Mouse (Mus musculus): ENCODE measurements around the gene Cd63. TPM values are rescaled to one million over a fixed set of nuclear protein-coding genes. Genes with fewer than 3 reads are reported as not detected.
A peak's percentile ranks its signal among the peaks of the same experiment; 100 is the strongest.

Cd63 gene
- total RNA-seq (2021): 100 to 1,000 TPM; 304 to 317 TPM
- long read RNA-seq, experiment 1, transcript Cd63-201 (8 exons, 1,063 nt): major isoform, 307 of 327 reads
- long read RNA-seq, experiment 1, partial matches to known transcripts: 15 of 327 reads
- long read RNA-seq, experiment 1, other reads (novel, unspliced or antisense): 4 of 327 reads
- long read RNA-seq, experiment 2, transcript Cd63-201 (8 exons, 1,063 nt): major isoform, 290 of 323 reads
- long read RNA-seq, experiment 2, partial matches to known transcripts: 22 of 323 reads
- long read RNA-seq, experiment 2, other reads (novel, unspliced or antisense): 5 of 323 reads

DNA sequence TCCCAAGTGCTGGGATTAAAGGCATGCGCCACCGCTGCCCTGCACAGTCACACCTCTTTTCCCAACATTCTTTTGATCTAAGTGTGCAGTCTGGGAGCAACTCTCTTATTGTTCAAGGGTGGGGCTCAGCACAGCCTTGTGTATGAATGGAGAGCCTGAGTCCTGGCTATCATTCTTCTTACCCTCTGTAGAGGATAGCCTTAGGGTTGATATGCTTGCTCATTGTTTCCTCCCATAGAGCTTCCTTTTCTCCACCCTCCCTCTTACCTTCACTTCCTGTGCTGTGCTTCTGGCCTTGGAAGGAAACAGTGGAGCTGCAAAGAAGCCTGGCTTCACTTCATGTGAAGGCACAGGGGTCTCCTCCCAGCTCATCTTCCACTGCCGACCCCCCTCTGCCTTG, at the start of gene Cd63:
Cd63 (plus strand) TSS at position 292 of the 400 bp plus-strand sequence.
- DNase-seq (ENCODE audit: low spot score in 2 of 2): no peak

DNA sequence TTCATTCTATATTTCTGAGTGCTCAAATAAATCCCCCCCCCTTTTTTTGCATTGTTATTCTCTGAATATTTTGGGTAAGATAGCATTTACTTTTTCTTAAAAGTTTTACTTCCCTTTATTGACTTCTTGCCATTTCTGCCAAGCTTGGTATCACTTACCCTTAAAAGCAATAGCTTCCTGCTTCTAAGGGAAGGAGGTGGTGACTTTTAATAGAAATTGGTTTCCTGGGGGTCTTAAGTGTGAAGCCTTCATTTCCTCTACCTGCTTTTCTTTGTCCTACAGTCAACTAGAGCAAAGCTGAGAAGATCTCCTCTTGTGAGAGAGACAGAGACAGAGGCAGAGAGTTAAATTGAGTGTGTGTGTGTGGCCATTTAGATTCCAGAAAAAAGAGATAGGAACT, 39.6 kb upstream of the Cd63 start:
- DNase-seq (ENCODE audit: low spot score in 2 of 2): no peak

DNA sequence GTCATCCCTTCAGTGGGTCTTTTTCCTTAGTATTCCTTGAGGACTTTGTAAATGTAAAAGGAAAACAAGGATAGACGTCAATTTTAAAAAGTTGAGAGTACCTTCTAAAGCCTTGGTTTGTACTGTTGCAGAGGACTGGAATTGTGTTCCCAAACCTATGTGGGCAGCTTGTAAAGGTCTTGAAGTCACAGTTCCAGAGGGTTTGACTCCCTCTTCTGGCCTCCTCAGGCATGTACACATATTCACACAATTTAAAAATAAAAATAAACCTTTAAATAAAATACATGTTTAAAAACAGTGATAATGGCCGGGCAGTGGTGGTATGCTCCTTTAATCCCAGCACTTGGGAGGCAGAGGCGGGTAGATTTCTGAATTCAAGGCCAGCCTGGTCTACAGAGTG, 34.7 kb upstream of the Cd63 start:
- no peak for DNase-seq (ENCODE audit: low spot score in 2 of 2)

DNA sequence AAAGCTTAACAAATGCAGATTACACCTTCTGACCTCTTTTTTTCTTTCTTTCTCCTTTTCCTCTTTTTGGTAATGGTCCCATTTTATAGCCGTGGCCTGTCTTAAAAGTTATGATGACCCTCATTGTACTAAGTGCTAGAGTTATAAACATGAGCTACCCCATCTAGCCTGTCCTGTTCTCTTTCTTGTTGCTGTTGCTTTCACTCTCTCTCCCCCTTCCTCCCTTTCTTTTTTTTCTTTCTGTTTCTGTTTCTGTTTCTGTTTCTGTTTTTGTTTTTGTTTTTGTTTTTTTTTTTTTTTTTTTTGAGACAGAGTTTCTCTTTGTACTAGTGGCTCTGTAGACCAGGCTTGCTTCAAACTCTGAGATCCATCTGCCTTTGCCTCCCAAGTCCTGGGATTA, 34.3 kb upstream of the Cd63 start:
- no peak for DNase-seq (ENCODE audit: low spot score in 2 of 2)

DNA sequence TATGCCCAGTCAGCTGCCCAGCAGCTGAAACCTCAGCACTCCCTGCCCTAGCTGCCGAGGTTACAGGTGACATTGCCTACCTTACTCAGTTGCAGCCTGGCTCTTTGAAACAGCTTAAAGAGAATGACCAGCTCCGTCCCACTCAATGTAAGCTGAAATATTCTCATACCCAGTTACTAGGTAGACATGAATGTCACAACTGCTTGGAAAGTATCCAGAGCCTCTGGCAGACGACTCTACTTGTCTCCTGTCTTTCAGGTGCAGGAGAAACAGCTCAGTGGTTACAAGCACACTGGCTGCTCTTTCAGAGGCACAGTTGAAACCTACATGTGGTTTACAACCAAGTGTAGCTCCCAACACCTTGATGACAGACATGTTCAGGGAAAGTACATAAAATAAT, 30.4 kb upstream of the Cd63 start:
- no peak for DNase-seq (ENCODE audit: low spot score in 2 of 2)

DNA sequence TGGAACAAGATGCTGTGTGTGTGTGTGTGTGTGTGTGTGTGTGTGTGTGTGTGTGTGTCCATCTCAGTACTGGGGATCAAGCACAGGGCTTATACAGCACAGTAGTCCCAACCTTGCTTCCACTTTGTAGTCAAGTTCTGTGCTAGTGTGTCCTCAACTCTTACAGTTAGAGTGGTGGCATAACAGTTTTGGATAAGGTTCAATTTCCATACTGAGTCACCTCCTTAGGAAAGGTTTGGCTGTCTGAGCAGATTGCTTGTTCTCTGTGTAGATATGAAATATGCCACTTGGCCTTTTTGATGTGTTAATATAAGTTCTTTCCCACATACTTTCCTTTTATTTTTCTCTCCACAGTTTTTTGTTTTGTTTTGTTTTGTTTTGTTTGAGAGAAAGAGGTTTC, 22.5 kb upstream of the Cd63 start:
- DNase-seq (ENCODE audit: low spot score in 2 of 2): no peak

DNA sequence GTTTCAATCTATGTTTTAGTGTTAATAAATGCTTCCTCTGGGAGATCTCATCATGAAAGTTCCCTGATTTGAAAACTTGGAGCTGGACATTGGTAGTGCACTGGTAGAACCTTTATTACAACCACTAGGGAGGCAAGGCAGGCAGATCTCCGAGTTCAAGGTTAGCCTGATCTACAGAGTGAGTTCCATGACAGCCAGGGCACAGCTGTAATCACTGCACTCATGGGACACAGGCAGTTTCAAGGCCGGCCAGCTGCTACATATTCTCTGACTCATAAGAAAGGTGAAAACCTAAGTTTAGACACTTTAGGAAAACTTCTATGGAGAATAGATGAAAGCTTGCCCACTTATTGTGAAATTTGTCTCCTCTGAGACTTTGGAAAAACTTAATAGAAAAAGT, 22.0 kb upstream of the Cd63 start:
- DNase-seq (ENCODE audit: low spot score in 2 of 2): no peak

DNA sequence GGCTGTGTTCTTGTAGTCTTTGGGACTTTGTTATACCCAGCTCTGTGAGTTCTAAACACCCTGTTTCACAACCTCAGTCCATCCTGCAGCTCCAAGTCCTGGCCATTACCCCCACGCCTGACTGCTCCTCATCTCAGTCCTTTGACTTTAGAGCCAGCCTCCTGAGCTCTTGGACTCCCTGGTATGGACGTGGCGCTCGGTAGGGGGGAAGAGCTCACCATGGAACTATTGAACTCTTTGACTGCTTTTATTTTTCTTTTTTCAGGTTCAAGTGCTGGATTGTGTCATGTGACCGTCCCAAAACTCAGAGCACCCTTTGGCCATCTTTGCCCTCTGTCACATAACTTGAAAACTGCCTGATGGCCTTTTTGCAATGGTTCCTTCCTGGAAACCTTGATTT, 18.7 kb upstream of the Cd63 start:
- DNase-seq (ENCODE audit: low spot score in 2 of 2): no peak

DNA sequence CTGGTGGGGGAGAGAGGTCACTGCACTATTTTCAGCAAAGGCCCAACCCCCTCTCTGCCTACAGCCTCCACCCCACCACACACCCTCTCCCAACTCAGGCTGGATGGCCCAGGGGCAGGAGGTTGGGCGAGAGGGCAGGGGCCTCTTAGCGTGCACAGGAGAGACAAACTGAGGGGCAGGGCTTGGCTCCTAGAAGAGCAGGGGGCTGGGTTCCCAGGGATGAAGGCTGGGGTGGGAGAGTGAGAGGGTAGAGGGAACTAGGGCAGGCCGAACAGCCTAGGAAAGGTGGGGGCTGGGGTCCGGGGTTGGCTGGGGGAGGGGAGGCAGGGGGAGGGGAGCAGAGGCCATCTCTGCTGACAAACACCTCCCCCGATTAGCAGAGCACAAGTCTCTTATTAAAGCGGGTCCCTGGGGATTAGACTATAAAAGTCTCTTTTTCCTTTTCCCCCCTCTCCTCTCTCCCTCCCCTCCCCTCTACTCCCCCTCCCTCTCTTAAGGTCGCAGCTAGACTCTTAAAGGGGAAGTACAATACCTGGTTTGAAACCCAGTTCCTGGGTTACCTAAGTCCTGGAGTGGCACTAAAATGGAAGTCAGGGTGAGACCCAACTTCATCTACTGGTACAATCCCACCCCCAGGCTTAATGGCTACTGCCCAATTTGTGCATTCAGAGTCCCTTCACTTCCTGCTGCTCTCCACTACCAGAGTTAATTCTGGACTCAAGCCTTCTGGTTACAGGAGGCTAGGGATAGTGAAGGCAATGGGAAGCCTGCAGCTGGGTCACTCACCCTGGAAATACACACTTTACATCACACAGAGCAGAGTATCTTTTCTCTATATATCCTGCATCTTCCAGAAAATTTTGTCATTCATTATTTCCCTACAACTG, 11.6 kb upstream of the Cd63 start:
- DNase-seq (ENCODE audit: low spot score in 2 of 2): no peak

DNA sequence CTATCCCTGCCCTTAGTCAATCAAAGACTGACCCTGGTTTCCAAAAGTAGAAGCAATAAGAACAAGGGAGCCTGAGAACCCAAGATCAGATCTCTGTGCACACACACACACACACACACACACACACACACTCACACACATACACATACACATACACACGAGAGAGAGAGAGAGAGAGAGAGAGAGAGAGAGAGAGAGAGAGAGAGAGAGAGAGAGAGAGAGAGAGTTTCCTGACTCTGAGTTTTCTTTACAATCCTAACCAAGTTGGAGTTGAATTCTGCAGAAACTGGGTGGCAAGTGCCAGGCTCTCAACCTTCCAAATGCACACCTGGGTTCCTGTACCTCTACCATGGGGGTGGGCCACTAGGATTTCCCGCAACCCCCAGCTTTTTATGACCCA, 10.9 kb upstream of the Cd63 start:
- DNase-seq (ENCODE audit: low spot score in 2 of 2): no peak

DNA sequence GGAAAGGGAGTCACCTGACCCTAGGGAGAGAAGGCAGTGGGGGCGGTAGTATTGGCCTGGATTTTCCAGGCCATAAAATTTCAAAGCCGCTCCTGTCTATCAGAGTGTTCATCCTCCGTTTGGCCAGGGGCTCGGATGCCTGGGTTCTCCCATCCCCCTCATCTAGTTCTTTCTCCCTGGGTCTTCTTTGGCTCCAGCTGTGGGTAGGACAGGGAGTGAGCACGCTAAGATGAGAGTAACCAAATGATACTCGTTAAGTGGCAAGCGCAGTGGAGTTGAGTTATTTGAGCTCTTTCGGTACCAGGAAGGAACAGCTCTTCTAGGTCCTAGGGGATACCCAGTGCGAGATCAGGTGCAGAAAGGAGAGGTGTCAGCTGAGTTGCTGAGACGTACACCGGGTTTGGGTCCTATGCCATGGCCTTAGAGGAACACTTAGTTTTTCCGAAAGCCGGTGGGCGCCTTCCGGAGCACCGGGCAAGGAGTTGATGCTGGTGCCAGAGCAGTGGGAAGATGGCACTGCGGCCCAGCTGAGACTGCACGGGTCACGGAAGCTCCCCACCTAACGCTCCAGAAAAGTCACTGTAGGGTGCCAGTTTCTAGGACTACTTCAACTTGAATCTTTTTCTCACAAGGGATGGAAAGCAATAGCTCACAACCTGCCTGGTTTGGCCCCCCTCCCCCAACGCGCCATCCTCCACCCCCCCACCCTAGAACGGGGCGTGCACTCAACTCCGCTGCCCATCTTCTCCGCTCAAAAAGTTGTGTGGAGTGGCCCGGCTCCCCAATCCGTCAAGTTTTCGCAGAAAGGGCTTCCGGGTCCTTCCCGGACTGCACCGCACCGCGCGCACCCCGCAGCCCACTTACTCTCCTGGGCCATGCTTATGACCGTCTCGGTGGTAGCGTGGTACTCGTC, 10.2 kb upstream of the Cd63 start:
- DNase-seq (ENCODE audit: low spot score in 2 of 2): no peak

DNA sequence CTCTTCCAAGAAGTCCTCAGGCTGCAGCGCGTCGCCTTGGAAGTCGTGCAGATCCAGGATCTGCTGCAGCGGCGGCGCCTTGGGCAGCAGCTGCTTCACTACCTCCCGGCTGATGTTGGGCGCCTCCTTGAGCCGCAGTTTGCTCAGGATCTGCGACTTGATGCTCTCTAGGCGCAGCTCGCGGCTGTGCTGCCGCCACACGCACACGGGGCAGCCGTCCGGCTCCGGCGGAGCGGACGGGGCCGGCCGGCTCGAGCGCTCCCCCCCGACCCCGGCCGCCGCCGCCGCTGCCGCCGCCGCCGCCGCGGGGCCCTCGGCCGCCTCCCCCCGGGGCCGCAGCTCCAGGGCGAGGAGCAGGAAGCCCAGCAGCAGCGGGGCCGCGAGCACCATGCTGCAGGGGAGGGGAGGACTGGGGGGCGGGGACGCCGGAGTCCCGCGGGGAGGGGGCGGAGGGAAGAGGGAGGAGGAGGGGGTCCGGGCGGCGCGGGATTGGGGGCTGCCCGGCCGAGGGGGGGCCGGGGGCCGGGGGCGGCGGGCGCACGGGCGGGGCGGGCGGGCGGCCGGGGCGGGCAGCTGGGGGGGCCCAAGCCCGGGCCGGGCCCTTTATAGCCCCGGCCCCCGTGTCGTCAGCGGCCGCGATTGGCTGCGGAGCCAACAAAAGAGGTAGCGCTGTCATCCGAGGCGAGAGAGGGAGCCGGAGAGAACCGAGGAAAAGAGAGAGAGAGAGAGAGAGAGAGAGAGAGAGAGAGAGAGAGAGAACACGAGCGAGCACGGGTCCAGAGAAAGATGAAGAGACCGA, 9.3 kb upstream of the Cd63 start, which contains the start of gene Gdf11:
Gdf11 (minus strand) TSS at position 423 of the 799 bp plus-strand sequence.
- no peak for DNase-seq (ENCODE audit: low spot score in 2 of 2)

DNA sequence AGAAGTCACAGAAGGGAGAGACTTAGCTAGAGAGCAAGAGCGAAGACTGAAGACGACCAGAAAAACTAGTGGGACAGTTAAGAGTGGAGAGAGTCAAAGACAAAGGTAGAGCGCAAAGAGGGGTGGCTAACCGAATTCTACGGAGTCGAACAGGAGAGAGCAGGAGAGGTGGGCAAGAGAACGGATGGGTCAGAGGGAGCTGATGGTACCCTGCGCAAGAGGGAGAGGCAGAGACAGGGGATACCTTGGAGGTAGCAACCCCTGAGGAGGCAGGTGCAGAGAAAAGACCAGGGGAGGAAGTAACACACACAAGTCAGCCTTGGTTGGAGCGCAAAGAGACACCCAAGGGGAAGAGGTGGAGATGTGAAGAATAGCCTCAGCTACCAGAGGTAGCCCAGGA, 8.5 kb upstream of the Cd63 start:
- no peak for DNase-seq (ENCODE audit: low spot score in 2 of 2)

DNA sequence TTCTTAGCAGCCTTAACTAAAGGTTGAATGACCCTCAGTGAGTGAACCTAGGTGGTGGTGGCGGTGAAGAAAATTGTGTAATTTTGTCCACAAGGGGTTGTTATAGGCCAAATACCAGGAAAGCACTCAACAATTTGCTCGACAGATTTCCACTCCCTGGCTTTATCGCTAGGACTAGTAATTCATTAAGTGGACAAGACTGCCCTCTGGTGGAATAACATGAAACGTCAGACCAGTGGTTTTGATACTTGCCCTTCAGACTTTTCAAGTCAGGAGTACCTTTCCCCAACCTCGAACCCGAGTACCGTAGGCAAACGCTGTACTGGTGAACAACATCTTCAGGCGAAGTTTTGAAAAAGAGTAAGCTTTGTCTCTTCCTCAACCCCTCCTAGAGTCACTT, 5.4 kb upstream of the Cd63 start:
- peak in 1 of 2 experiments; percentile 53 for DNase-seq (ENCODE audit: low spot score in 2 of 2)

DNA sequence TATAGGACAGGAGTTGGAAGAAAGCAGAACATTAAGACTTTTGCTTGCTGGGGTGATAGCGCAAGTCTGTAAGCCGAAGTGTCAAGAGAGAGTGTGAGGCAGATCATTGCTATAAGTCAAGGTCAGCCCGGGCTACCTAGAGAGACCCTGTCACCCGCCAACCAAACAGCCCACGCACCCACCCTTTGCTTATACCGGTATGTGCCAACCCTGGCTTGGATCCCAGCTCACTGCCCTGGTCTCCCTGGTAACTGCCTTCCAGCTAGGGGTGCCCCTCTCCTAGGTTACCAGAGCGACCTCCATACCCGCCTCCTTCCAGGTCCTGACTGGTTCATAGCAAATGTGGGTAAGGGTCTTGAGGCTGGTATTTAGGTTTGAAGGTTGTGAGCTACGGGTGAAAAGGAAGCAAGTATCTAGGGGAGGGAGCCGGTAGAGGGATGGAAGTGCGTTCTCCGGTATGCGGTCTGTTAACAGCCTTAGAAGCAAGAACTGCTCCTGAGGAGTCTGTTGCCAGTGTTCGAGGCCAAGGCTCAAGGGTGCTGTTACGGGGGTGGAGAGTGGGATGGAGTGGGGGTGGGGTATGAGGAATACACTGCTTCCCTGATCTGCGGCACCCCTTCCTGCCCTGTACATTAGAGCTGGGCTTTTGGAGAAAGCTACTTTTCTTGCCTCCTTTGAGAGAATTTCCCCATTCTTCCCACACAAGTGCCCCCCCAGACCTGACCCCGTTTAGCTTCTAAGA, 4.7 kb upstream of the Cd63 start:
- DNase-seq (ENCODE audit: low spot score in 2 of 2): no peak

DNA sequence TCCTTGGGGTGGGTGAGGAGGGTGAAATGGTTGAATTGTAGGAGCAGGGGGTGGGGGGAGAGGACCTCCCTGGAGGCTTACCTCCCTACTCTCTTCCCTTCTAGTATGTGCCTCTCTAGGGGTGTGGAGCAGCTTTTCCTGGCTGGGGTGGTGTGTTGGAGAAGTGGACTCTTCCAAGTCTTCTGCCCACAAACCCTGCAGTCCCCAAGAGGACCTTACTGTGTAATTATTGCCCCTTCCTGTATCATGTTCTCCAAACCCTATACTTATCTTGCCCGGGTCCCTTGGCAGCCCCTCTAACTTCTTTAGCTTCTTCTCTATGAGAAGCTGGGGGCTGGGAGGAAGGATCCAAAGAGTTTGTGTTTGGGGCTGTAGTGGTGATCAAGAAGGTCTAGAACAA, 4.0 kb upstream of the Cd63 start:
- no peak for DNase-seq (ENCODE audit: low spot score in 2 of 2)

DNA sequence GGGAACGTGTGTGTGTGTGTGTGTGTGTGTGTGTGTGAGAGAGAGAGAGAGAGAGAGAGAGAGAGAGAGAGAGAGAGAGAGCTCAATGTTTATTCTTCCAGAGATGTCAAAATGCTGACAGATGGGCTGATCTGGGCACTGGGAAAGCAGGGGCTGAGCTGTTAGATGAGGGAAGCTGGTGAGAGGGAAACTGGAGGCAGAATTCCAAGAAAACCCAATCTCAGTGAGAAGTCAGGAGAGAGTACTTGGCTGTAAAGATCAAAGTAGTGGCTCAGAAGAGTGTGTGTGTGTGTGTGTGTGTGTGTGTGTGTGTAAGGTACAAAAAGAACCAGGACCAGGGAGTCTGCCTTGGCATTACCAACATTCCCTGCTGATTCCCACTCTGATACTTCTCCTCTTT, 3.3 kb upstream of the Cd63 start:
- DNase-seq (ENCODE audit: low spot score in 2 of 2): no peak

DNA sequence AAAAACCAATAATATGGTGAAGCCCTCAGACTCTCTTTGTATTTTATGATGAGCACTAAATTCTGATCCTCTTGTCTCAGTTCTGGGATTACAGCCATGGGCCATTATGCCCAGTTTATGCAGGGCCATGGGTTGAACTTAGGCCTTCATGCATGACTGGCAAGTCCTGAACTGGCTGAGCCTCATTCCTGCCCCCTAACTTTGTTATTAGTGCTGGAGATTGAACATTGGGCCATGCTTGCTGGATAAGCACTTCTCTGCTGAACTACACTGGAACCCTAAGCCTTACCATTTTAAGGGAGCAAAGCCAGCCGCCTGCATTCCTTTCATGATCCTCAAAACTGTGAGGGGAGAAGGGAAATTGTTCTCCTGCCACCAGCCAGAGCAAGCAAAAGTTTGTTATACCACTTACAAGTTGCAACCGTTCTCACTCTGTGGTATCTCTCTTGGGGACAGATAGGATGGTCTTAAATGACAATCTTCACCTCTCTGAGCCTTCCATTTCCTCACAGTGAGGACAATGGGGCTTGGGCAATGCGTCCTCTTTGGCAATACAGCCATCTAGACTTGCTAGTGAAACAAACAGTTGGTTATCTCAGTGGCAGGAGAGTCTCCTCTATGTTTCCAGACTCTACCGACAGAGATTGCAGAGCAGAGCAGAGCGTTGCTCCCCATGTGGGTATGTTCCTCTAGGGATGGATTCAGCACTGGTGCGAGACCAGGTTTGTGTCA, 864 bp upstream of the Cd63 start:
- no peak for DNase-seq (ENCODE audit: low spot score in 2 of 2)

DNA sequence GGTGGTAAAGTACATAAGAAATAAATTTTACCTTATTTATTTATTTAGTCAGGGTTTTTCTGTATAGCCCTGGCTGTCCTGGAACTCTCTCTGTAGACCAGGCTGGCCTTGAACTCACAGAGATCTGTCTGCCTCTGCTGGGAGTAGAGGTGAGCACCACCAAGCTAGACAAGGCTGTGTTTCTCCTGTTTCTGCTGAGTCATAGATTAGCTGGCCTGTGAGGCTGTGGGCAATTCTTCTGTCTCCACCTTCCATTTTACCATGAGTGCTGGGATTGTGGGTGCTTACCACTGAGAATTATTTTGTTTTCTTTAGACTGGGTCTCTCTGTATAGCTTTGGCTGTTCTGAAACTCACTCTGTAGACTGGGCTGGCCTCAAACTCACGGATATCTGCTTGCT, 620 bp downstream of the Cd63 start:
- no peak for DNase-seq (ENCODE audit: low spot score in 2 of 2)

All from adrenal gland, postnatal 4 days (tissue).